9 mouse cellular contexts compared by ENCODE assay signal in genomic region chr17:86337076-86337475, GRCm38 (mm10).
DNase-seq lines count a peak whose midpoint lies in the region; ATAC-seq lines count a peak whose summit lies in the region.
"Had no signal": no experiment of that assay in that cellular context is flagged by ENCODE, and none has a peak within 500 bp of the region (broad histone marks: within the 10 kb centered on the region; RNA-seq: fewer than 3 reads in every experiment).

No protein-coding gene starts in this region.

- no peak overlapping the region for H3K4me3 ChIP-seq in liver, embryonic 12.5 days
- H3K4me3 ChIP-seq in liver, embryonic 11.5 days (ENCODE audit: low read depth, low read length): no peak overlapping the region
- no peak overlapping the region for H3K4me3 ChIP-seq in hindbrain, embryonic 16.5 days (ENCODE audit: low read length)
- H3K4me3 ChIP-seq: hindbrain, embryonic 15.5 days had no signal

- ATAC-seq in liver, embryonic 12.5 days: peak; percentile 57
- no peak for ATAC-seq in liver, embryonic 11.5 days (replicated peaks; ENCODE audit: low FRiP score)
- no peak for ATAC-seq in hindbrain, embryonic 16.5 days

- no peaks in the 10 kb centered on the region for H3K9me3 ChIP-seq in liver, embryonic 12.5 days (replicated peaks)
- H3K9me3 ChIP-seq in liver, embryonic 11.5 days (ENCODE audit: control insufficient read depth, low read length): no peaks in the 10 kb centered on the region
- H3K9me3 ChIP-seq in hindbrain, embryonic 16.5 days (ENCODE audit: control insufficient read depth, low read length): no peaks in the 10 kb centered on the region
- H3K9me3 ChIP-seq: hindbrain, embryonic 15.5 days had no signal

- peaks cover 9% of the 10 kb centered on the region for H3K4me1 ChIP-seq in liver, embryonic 12.5 days
- H3K4me1 ChIP-seq in liver, embryonic 11.5 days (replicated peaks; ENCODE audit: control insufficient read depth, insufficient read depth, low read length): no peaks in the 10 kb centered on the region; the same call in 1 of the 2 replicates
- H3K4me1 ChIP-seq in hindbrain, embryonic 16.5 days (ENCODE audit: control insufficient read depth, insufficient read depth, low read depth, low read length): no peaks in the 10 kb centered on the region
- H3K4me1 ChIP-seq: hindbrain, embryonic 15.5 days had no signal

- DNase-seq in liver, embryonic 11.5 days (ENCODE audit: low spot score): no peak
- DNase-seq in heart, postnatal 4 days: peak; percentile 27
- DNase-seq in lung, postnatal 25 days (ENCODE audit: low spot score): peak; percentile 80
- peak; percentile 50 for DNase-seq in thymus, postnatal 25 days
- no peak for DNase-seq in MN1 (ENCODE audit: low spot score)
- no peak for DNase-seq in gastrocnemius, postnatal 36 days

- H3K27me3 ChIP-seq in liver, embryonic 12.5 days (replicated peaks): no peaks in the 10 kb centered on the region
- H3K27me3 ChIP-seq in liver, embryonic 11.5 days (replicated peaks; ENCODE audit: control insufficient read depth, insufficient read depth, low read length): no peaks in the 10 kb centered on the region
- no peaks in the 10 kb centered on the region for H3K27me3 ChIP-seq in hindbrain, embryonic 16.5 days (replicated peaks; ENCODE audit: control insufficient read depth, insufficient read depth, low read length)
- H3K27me3 ChIP-seq: hindbrain, embryonic 15.5 days had no signal

- intact Hi-C loops in gastrocnemius, postnatal 36 days (cut with DNase I): no loop called here

- H3K36me3 ChIP-seq in liver, embryonic 12.5 days: no peaks in the 10 kb centered on the region
- H3K36me3 ChIP-seq in liver, embryonic 11.5 days (ENCODE audit: control insufficient read depth, insufficient read depth, low read length): no peaks in the 10 kb centered on the region
- H3K36me3 ChIP-seq in hindbrain, embryonic 16.5 days (ENCODE audit: control insufficient read depth, insufficient read depth, low read length): no peaks in the 10 kb centered on the region
- H3K36me3 ChIP-seq: hindbrain, embryonic 15.5 days had no signal

- H3K27ac ChIP-seq in liver, embryonic 12.5 days: no peak overlapping the region
- H3K27ac ChIP-seq in liver, embryonic 11.5 days (ENCODE audit: low read depth, low read length): no peak overlapping the region
- H3K27ac ChIP-seq in hindbrain, embryonic 16.5 days (ENCODE audit: low read depth, low read length): no peak overlapping the region
- H3K27ac ChIP-seq: hindbrain, embryonic 15.5 days had no signal

- H3K9ac ChIP-seq in liver, embryonic 12.5 days: no peak overlapping the region
- no peak overlapping the region for H3K9ac ChIP-seq in liver, embryonic 11.5 days (ENCODE audit: low read depth, low read length)
- no peak overlapping the region for H3K9ac ChIP-seq in hindbrain, embryonic 16.5 days (ENCODE audit: low read depth, low read length)
- H3K9ac ChIP-seq: hindbrain, embryonic 15.5 days had no signal

- 32% methylated on average over 3 of the region's 3 CpGs for WGBS in liver, embryonic 12.5 days (ENCODE audit: insufficient replicate concordance)
- WGBS in liver, embryonic 11.5 days: 43% methylated on average over 3 of the region's 3 CpGs
- WGBS in hindbrain, embryonic 16.5 days: 77% methylated on average over 3 of the region's 3 CpGs

- no peak overlapping the region for H3K4me2 ChIP-seq in liver, embryonic 12.5 days
- no peak overlapping the region for H3K4me2 ChIP-seq in liver, embryonic 11.5 days
- H3K4me2 ChIP-seq in hindbrain, embryonic 16.5 days (ENCODE audit: low read length): no peak overlapping the region
- H3K4me2 ChIP-seq: hindbrain, embryonic 15.5 days had no signal

Comparison
In these comparisons a context has a peak if more than half of its experiments do, and no peak if none do; other contexts are left out.
1. DNase-seq: peak in heart, postnatal 4 days (single experiment), lung, postnatal 25 days (single experiment) and thymus, postnatal 25 days (single experiment); none in liver, embryonic 11.5 days (single experiment), MN1 (single experiment) and gastrocnemius, postnatal 36 days (0 of 2).